Mouse (Mus musculus): ENCODE measurements around the gene Barhl2.

DNA sequence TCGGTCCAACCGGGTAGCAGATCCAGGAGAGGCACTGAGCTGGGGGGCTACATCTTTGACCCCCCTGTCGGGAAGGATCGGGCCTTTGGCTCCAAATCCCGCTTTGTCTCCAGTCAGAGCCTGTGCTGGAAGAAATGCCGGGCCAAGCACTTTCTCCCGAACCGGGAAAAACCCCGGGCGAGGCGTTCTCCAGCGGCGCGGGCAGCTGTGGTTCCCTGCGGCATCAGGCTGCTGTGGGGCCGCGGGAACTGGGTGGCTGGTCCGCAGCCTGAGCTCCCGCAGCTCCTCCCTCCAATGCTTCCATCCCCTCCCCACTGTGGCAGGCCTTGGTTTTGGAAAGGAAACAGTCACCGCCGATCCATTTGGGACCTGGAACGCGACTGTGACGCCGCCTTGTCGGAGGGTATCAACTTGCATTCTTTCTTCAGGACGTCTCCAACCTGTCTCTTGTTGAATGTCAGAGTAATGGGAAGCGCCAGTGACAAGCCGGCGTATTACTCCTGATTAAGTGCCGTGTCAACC lies 1.2 kb upstream of the Barhl2 start:
- no peak for TF ChIP-seq POLR2A (IDR thresholded peaks at IDR 0.05; ENCODE audit: insufficient read depth, low read depth, low read length)
- TF ChIP-seq CTCF (IDR thresholded peaks at IDR 0.05): no peak
